Mouse (Mus musculus) liver, embryonic 16.5 days (tissue): ENCODE results near the gene Wdr46. TPM values are rescaled to one million over a fixed set of nuclear protein-coding genes. Genes with fewer than 3 reads are reported as not detected.

Source experiments
- ATAC-seq: fragments of 200-750 bp; cut with Nextera tagmentation; 2 replicates; pipeline ENCODE4 v1.8.0; 2017; ENCODE audit warnings: low read depth, mild to moderate bottlenecking, moderate number of reproducible peaks, moderate library complexity
- H3K27ac ChIP-seq: fragments of 300-500 bp; sonication (generic); 2 replicates; pipeline ENCODE4 v1.5.1; 2014; ENCODE audit warnings: mild to moderate bottlenecking, low read length
- H3K27me3 ChIP-seq: fragments of 300-500 bp; sonication (generic); 2 replicates; pipeline ENCODE4 v1.6.1; 2014; ENCODE audit warnings: low read depth, low read length, mixed read lengths; ENCODE audit not compliant: control insufficient read depth, insufficient read depth
- H3K36me3 ChIP-seq: fragments of 300-500 bp; sonication (generic); 2 replicates; pipeline ENCODE4 v1.6.1; 2014; ENCODE audit warnings: mild to moderate bottlenecking; ENCODE audit not compliant: control insufficient read depth, insufficient read depth
- H3K4me1 ChIP-seq: fragments of 300-500 bp; sonication (generic); 2 replicates; pipeline ENCODE4 v1.6.1; 2014; ENCODE audit warnings: low read depth, low read length, mixed read lengths; ENCODE audit not compliant: control insufficient read depth
- H3K4me2 ChIP-seq: fragments of 300-500 bp; sonication (generic); 2 replicates; pipeline ENCODE4 v1.6.1; 2014; ENCODE audit warnings: low read depth, low read length, mixed read lengths
- H3K4me3 ChIP-seq: fragments of 300-500 bp; sonication (generic); 2 replicates; pipeline ENCODE4 v1.5.1; 2014; ENCODE audit warnings: low read depth, mild to moderate bottlenecking, low read length
- H3K9ac ChIP-seq: fragments of 300-500 bp; sonication (generic); 2 replicates; pipeline ENCODE4 v1.6.1; 2014; ENCODE audit warnings: low read depth, low read length
- H3K9me3 ChIP-seq: fragments of 300-500 bp; sonication (generic); replicated peaks from 2 replicates; pipeline ENCODE4 v1.6.1; 2016; ENCODE audit warnings: low read length; ENCODE audit not compliant: control insufficient read depth
- WGBS: fragments of 180-500 bp; shearing (Covaris S2); extraction: QIAGEN DNeasy Blood & Tissue Kit; methylation state at CpG from one replicate; pipeline ENCODE4 v1.1.7; 2014; ENCODE audit not compliant: insufficient replicate concordance; 5-methylcytosine and 5-hydroxymethylcytosine counted together
- polyA plus RNA-seq: library from polyadenylated mRNA; unstranded; fragments of >200 nt; fragmentation: Nextera tagmentation; extraction: Ambion mirVana; gene quantifications from 2 replicates; pipeline ENCODE4 v1.2.1, GENCODE M21; 2015

Gene Wdr46
- polyA plus RNA-seq, 1 experiment from 2014 or later: 12.2 TPM

DNA sequence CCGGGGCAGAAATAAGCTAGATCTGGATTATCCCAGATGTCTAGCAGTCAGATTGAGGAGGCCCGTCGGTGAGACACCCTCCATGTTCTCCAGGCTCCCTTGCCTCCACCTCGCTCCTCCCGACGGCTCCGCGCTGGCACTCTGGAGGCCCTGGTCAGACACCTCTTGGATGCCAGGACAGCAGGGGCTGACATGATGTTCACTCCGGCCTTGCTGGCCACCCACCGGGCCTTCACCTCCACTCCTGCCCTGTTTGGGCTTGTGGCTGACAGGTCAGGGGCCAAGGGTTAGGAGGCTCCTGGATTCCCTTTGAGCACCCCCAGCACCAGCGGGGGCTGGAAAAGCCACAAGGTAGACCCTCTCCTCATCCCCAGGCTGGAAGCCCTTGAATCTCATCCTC lies 8.5 kb upstream of the Wdr46 start:
- Histone ChIP-seq H3K27ac (no peak overlapping the region), H3K9ac (no peak overlapping the region), H3K4me1 (peaks cover 30% of the 10 kb centered on the region), H3K27me3 (no peaks in the 10 kb centered on the region), H3K36me3 (peaks cover 3% of the 10 kb centered on the region; the same call in 1 of the 2 replicates), H3K9me3 (no peaks in the 10 kb centered on the region), H3K4me2 (no peak overlapping the region), H3K4me3 (no peak overlapping the region)
- WGBS: 87% methylated on average over 11 of the region's 11 CpGs
- ATAC-seq: no peak

DNA sequence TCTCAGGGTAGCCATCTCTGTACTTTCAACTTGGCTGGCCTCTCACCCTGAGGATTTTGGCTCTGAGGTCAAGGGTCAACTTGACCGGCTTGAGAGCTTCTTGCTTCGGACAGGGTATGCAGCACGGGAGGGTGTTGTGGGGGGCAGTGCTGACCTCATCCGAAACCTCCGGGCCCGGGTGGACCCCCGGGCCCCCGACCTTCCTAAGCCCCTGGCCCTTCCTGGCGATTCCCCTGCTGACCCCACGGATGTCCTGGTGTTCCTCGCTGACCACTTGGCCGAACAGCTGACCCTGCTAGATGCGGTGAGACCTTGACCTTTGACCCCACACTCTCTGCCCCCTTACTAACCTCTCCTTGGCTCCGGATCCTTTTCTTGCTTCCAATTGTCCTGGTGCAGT lies 8.0 kb upstream of the Wdr46 start:
- Histone ChIP-seq H3K4me2 (no peak overlapping the region), H3K4me3 (no peak overlapping the region), H3K4me1 (peaks cover 30% of the 10 kb centered on the region), H3K9me3 (no peaks in the 10 kb centered on the region), H3K9ac (no peak overlapping the region), H3K27me3 (no peaks in the 10 kb centered on the region), H3K36me3 (peaks cover 6% of the 10 kb centered on the region; the same call in 1 of the 2 replicates), H3K27ac (no peak overlapping the region)
- no peak for ATAC-seq
- WGBS: 76% methylated on average over 14 of the region's 14 CpGs

DNA sequence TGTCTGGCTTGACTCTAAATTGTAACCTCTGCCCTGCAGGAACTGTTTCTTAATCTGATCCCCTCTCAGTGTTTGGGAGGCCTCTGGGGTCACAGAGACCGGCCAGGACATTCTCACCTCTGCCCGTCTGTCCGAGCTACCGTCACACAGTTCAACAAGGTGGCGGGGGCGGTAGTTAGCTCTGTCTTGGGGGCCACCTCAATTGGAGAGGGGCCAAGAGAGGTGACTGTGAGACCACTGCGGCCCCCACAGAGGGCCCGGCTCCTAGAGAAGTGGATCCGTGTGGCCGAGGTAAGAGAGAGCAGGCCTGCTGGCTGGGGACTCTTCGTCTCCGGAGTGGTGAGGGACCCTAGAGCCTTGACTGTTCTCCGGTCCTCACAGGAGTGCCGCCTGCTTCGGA lies 7.5 kb upstream of the Wdr46 start:
- H3K4me3 ChIP-seq: no peak overlapping the region
- no peak for ATAC-seq
- no peaks in the 10 kb centered on the region for H3K27me3 ChIP-seq
- peaks cover 26% of the 10 kb centered on the region for H3K4me1 ChIP-seq
- H3K9me3 ChIP-seq: no peaks in the 10 kb centered on the region
- H3K4me2 ChIP-seq: no peak overlapping the region
- WGBS: 84% methylated on average over 15 of the region's 15 CpGs
- H3K9ac ChIP-seq: no peak overlapping the region
- H3K36me3 ChIP-seq: peaks cover 8% of the 10 kb centered on the region; the same call in 1 of the 2 replicates
- H3K27ac ChIP-seq: no peak overlapping the region

DNA sequence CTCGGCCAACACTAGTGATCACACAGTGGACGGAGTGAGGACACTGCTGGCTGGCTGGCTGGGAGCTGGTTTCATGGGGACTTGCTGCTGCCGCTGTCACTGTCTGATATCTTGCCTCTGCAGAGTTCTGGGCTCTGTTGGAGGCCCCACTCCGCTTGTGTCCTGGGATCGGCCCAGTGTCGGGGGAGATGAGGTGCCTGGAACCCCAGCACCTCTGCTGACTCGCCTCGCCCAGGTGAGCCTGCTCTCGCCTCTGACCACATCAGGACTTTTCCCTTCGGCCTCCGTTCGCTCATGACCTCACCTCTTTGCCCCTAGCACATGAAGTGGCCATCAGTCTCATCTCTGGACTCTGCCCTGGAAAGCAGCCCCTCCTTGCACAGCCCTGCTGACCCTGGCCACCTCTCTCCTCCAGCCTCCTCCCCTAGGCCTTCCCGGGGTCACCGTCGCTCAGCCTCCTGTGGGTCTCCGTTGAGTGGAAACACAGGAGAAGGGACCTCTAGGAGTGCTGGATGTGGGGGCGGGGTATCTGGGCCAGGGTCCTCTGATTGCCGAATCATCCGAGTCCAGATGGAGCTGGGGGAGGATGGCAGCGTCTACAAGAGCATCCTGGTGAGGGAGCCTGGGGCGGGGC lies 4.9 kb upstream of the Wdr46 start:
- no peaks in the 10 kb centered on the region for H3K9me3 ChIP-seq
- H3K4me3 ChIP-seq: no peak overlapping the region
- no peak overlapping the region for H3K9ac ChIP-seq
- H3K36me3 ChIP-seq: peaks cover 8% of the 10 kb centered on the region; the same call in 1 of the 2 replicates
- no peak overlapping the region for H3K4me2 ChIP-seq
- H3K27ac ChIP-seq: no peak overlapping the region
- 79% methylated on average over 21 of the region's 21 CpGs for WGBS
- H3K27me3 ChIP-seq: no peaks in the 10 kb centered on the region
- no peak for ATAC-seq
- H3K4me1 ChIP-seq: peaks cover 25% of the 10 kb centered on the region

DNA sequence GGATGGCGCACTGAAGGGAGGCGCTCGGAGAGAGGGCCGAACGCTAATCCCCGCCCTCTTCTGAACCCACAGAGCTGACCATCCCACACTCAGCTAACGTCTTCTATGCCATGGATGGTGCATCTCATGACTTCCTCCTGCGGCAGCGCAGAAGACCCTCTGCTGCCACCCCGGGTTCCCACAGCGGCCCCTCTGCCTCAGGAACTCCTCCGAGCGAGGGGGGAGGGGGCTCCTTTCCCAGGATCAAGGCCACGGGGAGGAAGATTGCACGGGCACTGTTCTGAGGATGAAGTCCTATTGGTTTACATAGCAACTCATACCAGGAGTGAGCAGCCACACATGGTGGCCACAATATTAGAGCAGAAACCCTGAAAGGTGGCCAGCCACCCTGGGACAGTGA lies 3.5 kb upstream of the Wdr46 start:
- 81% methylated on average over 15 of the region's 15 CpGs for WGBS
- peaks cover 8% of the 10 kb centered on the region; the same call in 1 of the 2 replicates for H3K36me3 ChIP-seq

DNA sequence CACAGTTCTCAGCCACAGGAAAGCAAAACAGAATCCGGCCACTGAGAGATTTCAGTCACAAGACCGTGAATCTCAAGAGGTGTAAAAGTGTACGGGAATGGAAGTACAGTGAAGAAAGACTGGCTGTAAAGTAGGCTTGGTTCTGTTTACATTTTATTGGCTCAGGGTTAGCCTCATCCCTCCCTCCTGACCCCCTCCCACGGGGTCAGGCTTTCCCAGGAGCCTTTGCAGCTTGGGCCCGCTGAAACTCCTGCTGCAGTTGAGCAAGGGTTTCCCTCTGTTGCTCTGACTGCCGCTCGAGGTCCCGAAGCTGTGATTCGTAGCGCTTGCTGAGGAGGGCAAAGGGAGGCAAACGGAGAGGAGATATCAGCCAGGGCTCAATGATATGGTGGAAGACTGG lies 1.7 kb upstream of the Wdr46 start:
- H3K27me3 ChIP-seq: no peaks in the 10 kb centered on the region
- no peaks in the 10 kb centered on the region for H3K9me3 ChIP-seq
- no peak overlapping the region for H3K9ac ChIP-seq
- H3K27ac ChIP-seq: no peak overlapping the region
- WGBS: 66% methylated on average over 11 of the region's 11 CpGs
- H3K4me3 ChIP-seq: no peak overlapping the region
- H3K4me2 ChIP-seq: no peak overlapping the region
- peaks cover 22% of the 10 kb centered on the region for H3K4me1 ChIP-seq
- H3K36me3 ChIP-seq: peaks cover 12% of the 10 kb centered on the region
- no peak for ATAC-seq

More for the DNA sequence above, 3.5 kb upstream of the Wdr46 start:
- no peaks in the 10 kb centered on the region for H3K27me3 ChIP-seq
- no peak overlapping the region for H3K4me3 ChIP-seq
- peaks cover 26% of the 10 kb centered on the region for H3K4me1 ChIP-seq
- H3K27ac ChIP-seq: no peak overlapping the region
- no peak overlapping the region for H3K9ac ChIP-seq
- no peak for ATAC-seq
- no peaks in the 10 kb centered on the region for H3K9me3 ChIP-seq
- no peak overlapping the region for H3K4me2 ChIP-seq

DNA sequence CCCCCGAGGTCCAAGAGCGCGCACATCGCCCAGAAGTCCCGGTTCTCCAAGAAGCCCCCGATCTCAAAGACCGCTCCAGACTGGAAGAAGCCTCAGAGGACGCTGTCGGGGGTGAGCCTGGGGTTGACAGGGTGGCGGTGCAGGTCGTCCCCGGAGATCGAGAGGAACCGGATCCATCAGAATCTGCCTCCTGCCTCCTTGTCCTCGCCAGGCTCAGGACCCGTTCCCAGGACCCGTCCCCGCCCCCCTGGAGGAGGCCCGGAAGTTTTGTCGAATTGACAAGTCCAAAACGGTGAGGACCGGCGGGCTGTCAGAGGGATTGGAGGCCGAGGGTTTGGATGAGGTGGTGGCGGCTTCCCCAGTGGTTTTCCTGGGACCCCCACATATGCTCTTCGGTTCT lies 521 bp downstream of the Wdr46 start:
- Histone ChIP-seq H3K27ac (no peak overlapping the region; the same call in 1 of the 2 replicates), H3K27me3 (no peaks in the 10 kb centered on the region), H3K4me3 (peak overlapping the region; percentile 94), H3K9ac (peak overlapping the region; percentile 77), H3K9me3 (no peaks in the 10 kb centered on the region), H3K4me2 (peak overlapping the region; percentile 98), H3K36me3 (peaks cover 18% of the 10 kb centered on the region), H3K4me1 (peaks cover 22% of the 10 kb centered on the region)
- no peak for ATAC-seq
- WGBS: 1% methylated on average over 26 of the region's 26 CpGs

DNA sequence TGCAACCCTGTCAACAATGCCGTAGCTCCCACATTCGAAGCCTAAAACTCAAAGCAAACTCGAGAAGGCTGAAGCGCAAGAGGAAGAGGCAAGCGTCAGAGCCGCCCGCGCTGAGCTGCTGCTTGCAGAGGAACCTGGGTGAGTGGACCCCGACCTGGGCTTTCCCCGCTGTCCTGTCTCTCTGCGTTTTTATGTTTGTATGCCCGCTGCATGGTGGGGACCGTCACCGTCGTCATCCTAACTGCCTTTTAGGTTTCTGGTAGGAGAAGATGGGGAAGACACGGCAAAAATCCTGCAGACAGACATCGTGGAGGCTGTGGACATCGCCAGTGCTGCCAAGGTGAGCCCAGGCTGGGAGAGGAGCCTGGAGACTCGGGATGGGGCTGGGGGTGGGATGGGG lies 921 bp downstream of the Wdr46 start:
- peaks cover 22% of the 10 kb centered on the region for H3K4me1 ChIP-seq
- H3K4me2 ChIP-seq: peak overlapping the region; percentile 98
- 38% methylated on average over 19 of the region's 19 CpGs for WGBS
- peak overlapping the region; percentile 77 for H3K9ac ChIP-seq
- H3K27ac ChIP-seq: no peak overlapping the region
- H3K9me3 ChIP-seq: no peaks in the 10 kb centered on the region
- H3K27me3 ChIP-seq: no peaks in the 10 kb centered on the region
- ATAC-seq: no peak
- H3K4me3 ChIP-seq: peak overlapping the region; percentile 94
- H3K36me3 ChIP-seq: peaks cover 18% of the 10 kb centered on the region

DNA sequence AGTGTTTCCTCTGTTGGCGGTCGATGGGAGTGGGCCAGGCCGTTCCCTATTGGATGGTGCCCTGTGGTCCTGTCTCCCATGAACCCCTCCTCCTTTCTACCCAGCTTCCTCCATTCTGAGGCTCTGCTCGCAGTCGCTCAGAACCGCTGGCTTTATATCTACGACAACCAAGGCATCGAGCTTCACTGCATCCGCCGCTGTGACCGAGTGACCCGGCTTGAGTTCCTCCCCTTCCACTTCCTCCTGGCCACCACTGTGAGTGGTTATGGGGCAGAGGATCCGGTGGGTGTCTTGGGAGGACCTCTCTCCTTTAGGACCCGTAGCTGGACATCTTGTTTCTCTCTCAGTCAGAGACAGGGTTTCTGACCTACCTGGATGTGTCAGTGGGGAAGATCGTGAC lies 3.0 kb downstream of the Wdr46 start:
- Histone ChIP-seq H3K36me3 (peaks cover 11% of the 10 kb centered on the region), H3K9me3 (no peaks in the 10 kb centered on the region), H3K4me2 (no peak overlapping the region), H3K27me3 (no peaks in the 10 kb centered on the region), H3K9ac (no peak overlapping the region), H3K4me1 (peaks cover 22% of the 10 kb centered on the region), H3K27ac (no peak overlapping the region), H3K4me3 (no peak overlapping the region)
- no peak for ATAC-seq
- 89% methylated on average over 15 of the region's 15 CpGs for whole genome bisulfite sequencing
